Mouse (Mus musculus): Measurements from ENCODE around the gene Cacna1d. TPM values are rescaled to one million over a fixed set of nuclear protein-coding genes. Genes with fewer than 3 reads are reported as not detected.

Cacna1d gene
- total RNA-seq, 2 experiments from 2014 or later = 3.7 to 4.2 TPM

DNA sequence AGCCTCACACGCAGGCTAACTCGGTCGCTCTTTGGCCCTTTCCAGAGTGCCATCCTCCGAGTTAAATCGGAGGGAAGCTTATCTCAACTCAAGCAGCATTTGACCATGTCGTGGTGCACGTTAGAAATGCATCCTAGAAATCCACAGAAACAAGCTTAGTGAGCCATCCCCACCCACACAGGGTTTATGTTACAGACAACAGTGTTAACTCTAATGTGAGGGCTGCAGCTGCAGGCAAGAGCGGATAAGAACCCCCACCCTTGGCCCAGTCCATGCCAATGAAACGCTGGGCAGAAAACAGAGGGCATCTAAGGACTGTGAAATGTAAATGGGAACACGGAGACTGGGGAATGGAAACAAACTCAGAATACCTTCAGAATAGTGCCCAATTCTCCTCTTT is 206.8 kb downstream of the Cacna1d start:
- intact Hi-C loops (cut with DNase I) = no loop called here
- DNase-seq = no peak

DNA sequence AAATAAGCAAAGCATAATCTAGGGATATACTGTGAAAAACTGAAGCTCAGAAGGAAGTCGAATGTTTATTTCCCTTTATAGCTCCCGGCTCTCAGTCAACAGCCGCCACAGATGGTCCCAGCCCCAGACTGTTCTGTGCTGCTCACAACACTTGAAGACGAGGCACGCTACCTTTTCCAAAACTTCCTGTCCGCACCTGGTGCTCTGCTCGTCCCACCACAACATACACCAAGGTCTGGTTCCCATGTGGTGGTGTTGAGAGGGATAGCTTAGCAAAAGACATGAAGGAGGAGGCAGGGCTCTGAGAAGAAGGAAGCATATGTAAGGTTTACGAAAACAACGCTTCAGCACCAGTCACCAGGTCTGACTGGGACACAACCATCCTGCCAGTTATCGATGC is 207.2 kb downstream of the Cacna1d start:
- intact Hi-C loops (cut with DNase I) = no loop called here
- no peak for DNase-seq

- DNase-seq = no peak
- intact Hi-C loops (cut with DNase I) = no loop called here
Observed at GRCm38 (mm10) chr14:30275572-30275971, 215.7 kb downstream of the Cacna1d start.

DNA sequence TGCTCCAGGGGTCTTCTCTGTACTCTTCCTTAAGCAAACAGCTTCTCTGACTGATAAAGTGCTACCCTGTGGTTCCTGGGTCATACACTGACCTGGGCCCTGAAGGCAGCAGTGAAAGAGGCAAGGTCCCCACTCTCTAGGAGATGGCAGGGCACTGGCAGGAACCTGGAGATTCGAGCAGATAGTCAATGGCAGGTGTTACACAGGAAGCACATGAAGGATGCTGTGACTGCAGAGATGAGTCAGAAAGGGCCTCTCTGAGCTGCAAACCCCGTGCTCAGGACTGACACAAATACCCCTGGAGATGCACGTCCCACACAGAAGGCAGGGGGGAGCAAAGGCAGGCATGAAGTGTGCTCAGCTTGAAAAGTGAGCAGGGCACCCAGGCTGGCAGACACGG is 218.3 kb downstream of the Cacna1d start:
- intact Hi-C loops (cut with DNase I) = no loop called here
- DNase-seq = no peak

- intact Hi-C loops (cut with DNase I) = no loop called here
- DNase-seq = no peak
Observed at GRCm38 (mm10) chr14:30272523-30272922, 218.7 kb downstream of the Cacna1d start.

GRCm38 (mm10) chr14:30271856-30272255 is 219.4 kb downstream of the Cacna1d start:
- intact Hi-C loops (cut with DNase I) = no loop called here
- no peak for DNase-seq

GRCm38 (mm10) chr14:30270350-30270749 is 220.9 kb downstream of the Cacna1d start:
- intact Hi-C loops (cut with DNase I) = no loop called here
- no peak for DNase-seq

DNA sequence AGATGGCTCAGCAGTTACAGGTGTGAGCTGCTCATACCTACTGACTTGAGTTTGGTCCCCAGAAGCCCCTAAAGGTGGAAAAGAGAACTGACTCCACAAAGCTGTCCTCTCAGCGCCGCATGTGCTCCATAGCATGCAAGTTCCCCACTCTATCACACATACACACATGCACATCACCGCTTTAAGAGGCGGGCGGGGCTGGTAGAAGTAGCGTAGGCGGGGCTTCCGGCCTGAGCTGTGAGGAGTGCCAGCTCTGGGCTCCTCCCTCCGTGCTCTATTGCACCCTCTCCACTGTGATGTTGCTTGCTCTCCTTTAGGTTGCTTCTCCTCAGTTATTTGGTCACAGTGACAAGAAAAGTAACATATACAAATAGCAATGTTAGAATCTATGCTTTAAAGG is 225.5 kb downstream of the Cacna1d start:
- intact Hi-C loops (cut with DNase I) = no loop called here
- DNase-seq = no peak

- intact Hi-C loops (cut with DNase I) = no loop called here
- no peak for DNase-seq
Observed at GRCm38 (mm10) chr14:30261561-30262251, 229.5 kb downstream of the Cacna1d start.

GRCm38 (mm10) chr14:30257626-30258025 is 233.6 kb downstream of the Cacna1d start:
- intact Hi-C loops (cut with DNase I) = no loop called here
- no peak for DNase-seq

GRCm38 (mm10) chr14:30256486-30256885 is 234.8 kb downstream of the Cacna1d start:
- intact Hi-C loops (cut with DNase I) = no loop called here

DNA sequence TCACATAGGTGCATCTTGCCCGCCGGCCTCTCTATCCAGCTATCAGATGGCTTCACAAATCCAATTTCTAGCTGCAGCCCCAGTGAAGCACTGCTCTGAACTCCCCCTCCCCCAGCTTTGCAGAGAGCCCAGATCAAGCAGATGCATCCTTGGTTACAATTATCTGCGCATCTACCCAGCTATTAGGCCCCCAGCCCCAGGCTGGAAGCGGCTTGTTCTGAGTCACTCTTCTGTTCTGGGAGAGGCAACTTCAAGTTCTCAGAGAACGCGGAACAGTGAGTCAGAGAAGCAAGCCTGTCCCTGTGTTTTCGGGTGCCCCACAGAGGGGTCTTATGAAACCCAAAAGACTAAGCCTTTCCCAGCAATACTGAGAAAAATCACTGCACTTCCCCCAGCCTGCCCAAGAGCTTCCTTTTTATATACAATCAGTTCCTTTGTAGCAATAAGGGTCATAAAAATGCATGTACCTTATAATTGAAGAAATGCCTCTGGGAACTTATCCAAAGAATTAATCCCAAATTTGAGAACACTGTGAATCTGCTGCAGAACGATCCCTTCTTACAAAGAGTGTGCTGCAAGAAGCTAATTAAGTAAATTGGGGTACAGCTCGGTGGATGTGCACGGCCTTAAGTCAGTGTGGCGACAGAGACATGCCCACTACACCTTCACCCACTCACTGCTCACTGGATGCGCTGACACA is 235.4 kb downstream of the Cacna1d start:
- DNase-seq = no peak
- intact Hi-C loops (cut with DNase I) = no loop called here

More at GRCm38 (mm10) chr14:30256486-30256885, 234.8 kb downstream of the Cacna1d start:
- no peak for DNase-seq

GRCm38 (mm10) chr14:30254776-30255175 is 236.5 kb downstream of the Cacna1d start:
- intact Hi-C loops (cut with DNase I) = no loop called here
- no peak for DNase-seq

- DNase-seq = no peak
- intact Hi-C loops (cut with DNase I) = no loop called here
Observed at GRCm38 (mm10) chr14:30252824-30253223, 238.4 kb downstream of the Cacna1d start.

DNA sequence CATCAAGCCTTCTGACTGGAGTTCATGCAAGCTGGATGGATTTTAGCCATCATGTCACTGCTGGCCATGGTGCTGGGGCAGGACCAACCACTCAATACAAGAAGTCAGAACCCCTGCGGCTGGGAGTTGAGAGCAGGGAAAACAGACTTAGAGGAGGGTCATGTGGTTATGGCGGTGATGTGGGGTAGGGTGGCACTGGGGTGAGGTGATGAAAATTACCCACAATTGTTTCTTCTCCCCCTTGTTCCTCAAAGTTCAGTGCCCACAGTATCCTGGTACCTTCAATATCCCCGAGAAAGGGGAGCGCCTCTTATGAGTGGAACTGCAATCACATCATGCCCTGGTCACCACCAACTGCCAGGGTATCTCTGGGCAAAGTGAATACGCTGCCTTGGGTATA is 239.9 kb downstream of the Cacna1d start:
- DNase-seq = no peak
- intact Hi-C loops (cut with DNase I) = no loop called here

GRCm38 (mm10) chr14:30249591-30249990 is 241.7 kb downstream of the Cacna1d start:
- DNase-seq = no peak
- intact Hi-C loops (cut with DNase I) = no loop called here

- intact Hi-C loops (cut with DNase I) = no loop called here
- DNase-seq = no peak
Observed at GRCm38 (mm10) chr14:30248811-30249210, 242.4 kb downstream of the Cacna1d start.

DNA sequence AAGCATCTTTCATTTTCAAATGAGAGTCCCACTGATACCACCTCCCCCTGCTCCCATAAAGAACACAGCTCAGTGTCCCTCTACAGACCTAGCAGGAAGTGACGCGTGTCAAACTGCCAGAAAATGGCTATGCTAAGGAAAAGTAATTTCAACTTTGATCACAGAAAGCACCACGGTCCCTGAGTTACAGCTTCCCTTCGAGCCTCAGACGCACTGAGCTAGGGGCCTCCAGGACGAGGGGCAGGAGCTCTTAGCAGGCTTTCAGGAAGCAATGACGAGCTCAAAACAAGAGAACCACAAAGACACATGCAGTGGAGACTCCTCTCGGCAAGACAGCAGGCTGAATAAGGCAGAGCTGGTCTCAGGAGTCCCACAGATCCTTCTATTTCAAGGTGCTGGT is 243.1 kb downstream of the Cacna1d start:
- no peak for DNase-seq
- intact Hi-C loops (cut with DNase I) = no loop called here

GRCm38 (mm10) chr14:30247606-30248005 is 243.6 kb downstream of the Cacna1d start:
- DNase-seq = no peak
- intact Hi-C loops (cut with DNase I) = no loop called here

- no peak for DNase-seq
- intact Hi-C loops (cut with DNase I) = no loop called here
Observed at GRCm38 (mm10) chr14:30244776-30245175, 246.5 kb downstream of the Cacna1d start.

GRCm38 (mm10) chr14:30242818-30243205 is 248.4 kb downstream of the Cacna1d start:
- intact Hi-C loops (cut with DNase I) = no loop called here
- DNase-seq = no peak

DNA sequence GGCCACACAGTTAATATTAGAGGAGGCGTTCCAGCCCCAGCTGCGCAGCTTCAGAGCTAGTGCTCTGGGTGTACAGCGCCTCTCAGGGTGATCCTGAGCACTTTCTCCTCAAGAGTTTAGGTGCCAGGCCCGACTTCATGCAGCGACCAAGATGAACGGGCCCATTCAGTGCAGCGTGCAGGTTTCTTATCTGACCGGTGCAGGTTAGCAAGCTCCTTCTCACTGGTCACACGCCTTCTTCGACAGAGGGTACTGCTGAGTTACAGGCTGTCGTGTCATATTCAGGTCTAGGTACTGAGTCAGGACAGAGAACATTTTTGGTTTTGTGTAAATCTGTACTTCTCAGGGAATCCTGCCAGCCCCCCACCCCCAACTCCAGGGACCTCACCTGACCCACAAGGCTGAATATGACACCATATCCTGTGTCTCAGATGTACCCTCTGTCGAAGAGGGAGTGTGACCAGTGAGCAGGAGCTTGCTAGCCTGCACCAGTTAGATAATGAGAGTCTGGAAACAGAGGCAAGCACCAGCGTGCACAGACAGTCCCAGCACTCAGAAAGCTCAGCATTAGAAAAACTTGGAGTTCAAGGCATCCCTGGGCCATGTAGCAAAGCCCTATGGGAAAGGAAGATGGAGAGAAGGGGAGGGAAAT is 249.0 kb downstream of the Cacna1d start:
- DNase-seq = no peak
- intact Hi-C loops (cut with DNase I) = no loop called here

Measured in heart, postnatal 14 days (tissue).